Mouse (Mus musculus) liver, embryonic 14.5 days (tissue): ENCODE results near the gene Asb17. TPM values are rescaled to one million over a fixed set of nuclear protein-coding genes. Genes with fewer than 3 reads are reported as not detected.
"Not testable (repeated sequence)": the region's sequence is repeated elsewhere in the genome, so short reads cannot be mapped to it uniquely, and the experiment has no call there.

Source experiments
- ATAC-seq: fragments of 200-750 bp; cut with Nextera tagmentation; 2 replicates; pipeline ENCODE4 v1.8.0; 2017; ENCODE audit warnings: moderate number of reproducible peaks, mild to moderate bottlenecking, moderate library complexity; ENCODE audit not compliant: insufficient read depth
- DNase-seq, 3 experiments: peaks; one replicate each; pipeline ENCODE4 v3.0.0-alpha.2; 2012 to 2013; ENCODE audit warnings: low read depth in 3 of 3, low spot score in 3 of 3
- H3K27ac ChIP-seq: fragments of 300-500 bp; sonication (generic); 2 replicates; pipeline ENCODE4 v1.5.1; 2014; ENCODE audit warnings: moderate library complexity, mild to moderate bottlenecking, control low read depth, inconsistent platforms
- H3K27me3 ChIP-seq: fragments of 300-500 bp; sonication (generic); 2 replicates; pipeline ENCODE4 v1.6.1; 2014; ENCODE audit warnings: mild to moderate bottlenecking, low read length, moderate library complexity; ENCODE audit not compliant: control insufficient read depth, insufficient read depth
- H3K36me3 ChIP-seq: fragments of 300-500 bp; sonication (generic); replicated peaks from 2 replicates; pipeline ENCODE4 v1.6.1; 2014; ENCODE audit warnings: low read depth; ENCODE audit not compliant: control insufficient read depth, insufficient read depth
- H3K4me1 ChIP-seq, 2 experiments: fragments of 200-500 bp in 1 of 2; fragments of 300-500 bp in 1 of 2; sonication (generic) in 1 of 2; replicated peaks; 2 replicates each; pipeline ENCODE4 v1.6.1; 2012 to 2014; ENCODE audit warnings: antibody characterized with exemption in 1 of 2, inconsistent platforms in 1 of 2, low read length in 1 of 2; ENCODE audit not compliant: control insufficient read depth in 2 of 2, insufficient read depth in 2 of 2
- H3K4me2 ChIP-seq: fragments of 300-500 bp; sonication (generic); 2 replicates; pipeline ENCODE4 v1.6.1; 2014; ENCODE audit warnings: low read depth, mild to moderate bottlenecking, control low read depth, moderate library complexity
- H3K4me3 ChIP-seq, 2 experiments: fragments of 200-500 bp in 1 of 2; fragments of 300-500 bp in 1 of 2; sonication (generic) in 1 of 2; 2 replicates each; pipeline ENCODE4 v1.5.1; 2012 to 2014; ENCODE audit warnings: low read depth in 2 of 2, low read length in 2 of 2, mild to moderate bottlenecking in 2 of 2, control low read depth in 1 of 2, inconsistent platforms in 1 of 2, moderate library complexity in 1 of 2; ENCODE audit not compliant: insufficient read depth in 1 of 2
- H3K9ac ChIP-seq: fragments of 300-500 bp; sonication (generic); replicated peaks from 2 replicates; pipeline ENCODE4 v1.6.1; 2014; ENCODE audit warnings: mild to moderate bottlenecking, control low read depth, moderate library complexity
- H3K9me3 ChIP-seq: fragments of 300-500 bp; sonication (generic); 2 replicates; pipeline ENCODE4 v1.6.1; 2016; ENCODE audit warnings: low read length, mixed read lengths; ENCODE audit not compliant: control insufficient read depth
- CTCF ChIP-seq: IDR thresholded peaks from 2 replicates; pipeline ENCODE4 v1.5.1; 2016; ENCODE audit warnings: antibody characterized with exemption, low read depth, control low read depth
- EP300 ChIP-seq: IDR thresholded peaks from 2 replicates; pipeline ENCODE4 v1.6.1; 2016; ENCODE audit warnings: antibody characterized with exemption, low read depth
- WGBS: fragments of 180-500 bp; shearing (Covaris S2); extraction: QIAGEN DNeasy Blood & Tissue Kit; methylation state at CpG from one replicate; pipeline ENCODE4 v1.1.7; 2014; ENCODE audit not compliant: insufficient replicate concordance; 5-methylcytosine and 5-hydroxymethylcytosine counted together
- polyA plus RNA-seq, 2 experiments: library from polyadenylated mRNA; depleted of rRNA in 1 of 2; stranded (reverse) in 1 of 2; unstranded in 1 of 2; fragments of >200 nt; fragmentation: Nextera tagmentation in 1 of 2; extraction: Ambion mirVana in 1 of 2; gene quantifications; 2 replicates each; pipeline versions ENCODE4 v1.2.1 to v1.2.3; 2012 to 2014

Asb17 gene
- polyA plus RNA-seq, 2 experiments: 1.4 to 3.9 TPM

DNA sequence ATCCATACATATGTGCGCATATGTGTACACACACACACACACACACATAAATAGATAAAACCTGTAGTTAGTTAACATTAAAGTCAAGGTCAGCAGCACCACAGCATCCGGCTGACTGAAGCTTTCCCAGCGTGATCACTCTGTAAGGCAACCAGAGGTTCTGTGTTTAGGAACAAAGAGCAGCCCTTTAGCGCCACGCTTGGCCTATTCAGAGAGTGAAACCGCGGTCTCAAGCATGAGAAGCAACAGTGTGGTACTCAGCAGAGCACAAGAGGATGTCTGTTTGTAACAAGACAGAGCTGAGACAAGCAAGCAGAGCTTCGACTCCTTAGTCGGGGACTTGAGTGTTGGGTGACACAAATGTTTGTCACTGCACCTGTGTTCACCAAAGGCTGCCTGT, 24.6 kb upstream of the Asb17 start:
- H3K9ac ChIP-seq: no peak overlapping the region
- H3K27ac ChIP-seq: no peak overlapping the region; the same call in 1 of the 2 replicates
- H3K4me2 ChIP-seq: no peak overlapping the region
- H3K36me3 ChIP-seq: no peaks in the 10 kb centered on the region
- TF ChIP-seq EP300: no peak
- no peak for TF ChIP-seq CTCF
- 84% methylated on average over 9 of the region's 9 CpGs for WGBS
- H3K4me3 ChIP-seq: no peak overlapping the region
- no peaks in the 10 kb centered on the region for H3K9me3 ChIP-seq
- peaks cover 2 to 6% of the 10 kb centered on the region in 2 experiments; a peak in 1 of 4 replicates for H3K4me1 ChIP-seq
- DNase-seq (no peak), ATAC-seq (no peak)
- H3K27me3 ChIP-seq: no peaks in the 10 kb centered on the region

- no peak overlapping the region for H3K27ac ChIP-seq
- no peak for TF ChIP-seq EP300
- TF ChIP-seq CTCF: no peak
- DNase-seq (no peak), ATAC-seq (no peak)
- no peaks in the 10 kb centered on the region for H3K9me3 ChIP-seq
- H3K27me3 ChIP-seq: no peaks in the 10 kb centered on the region
- no peak overlapping the region for H3K4me3 ChIP-seq
- no peak overlapping the region for H3K4me2 ChIP-seq
- 75% methylated on average over 11 of the region's 11 CpGs for WGBS
- H3K36me3 ChIP-seq: no peaks in the 10 kb centered on the region
- peaks cover 2% of the 10 kb centered on the region in 2 experiments; a peak in 3 of 4 replicates for H3K4me1 ChIP-seq
- H3K9ac ChIP-seq: no peak overlapping the region
Measured at GRCm38 (mm10) chr3:153823671-153824515, 20.1 kb upstream of the Asb17 start.

GRCm38 (mm10) chr3:153825197-153825596, 18.8 kb upstream of the Asb17 start:
- DNase-seq: no peak
- Histone ChIP-seq H3K36me3 (no peaks in the 10 kb centered on the region), H3K9me3 (no peaks in the 10 kb centered on the region), H3K4me2 (no peak overlapping the region), H3K27me3 (no peaks in the 10 kb centered on the region), H3K4me3 (no peak overlapping the region), H3K4me1 (peaks cover 7 to 8% of the 10 kb centered on the region in 2 experiments), H3K27ac (no peak overlapping the region), H3K9ac (no peak overlapping the region)
- no peak for TF ChIP-seq EP300
- no peak for TF ChIP-seq CTCF
- 67% methylated on average over 10 of the region's 10 CpGs for WGBS
- ATAC-seq: no peak

DNA sequence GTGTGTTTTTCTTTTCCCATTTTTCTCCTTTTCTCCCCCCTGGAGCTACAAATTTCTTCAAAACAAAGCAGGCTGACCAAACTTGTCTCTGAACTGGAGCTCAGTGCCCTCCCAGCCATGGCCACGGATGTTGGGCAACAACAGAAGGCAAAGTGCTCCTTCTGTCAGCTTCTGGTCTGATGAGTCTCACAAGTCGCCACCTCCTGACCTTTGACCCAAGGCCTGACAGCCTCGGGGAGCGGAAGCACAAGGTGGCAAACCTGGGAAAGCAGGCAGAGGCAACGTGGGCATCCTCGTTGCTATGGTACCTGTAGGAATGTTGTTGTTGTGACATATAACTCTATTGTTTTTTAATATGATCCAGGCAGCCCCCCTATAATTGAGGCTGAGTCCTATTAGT, 17.4 kb upstream of the Asb17 start:
- no peak for DNase-seq
- no peak for ATAC-seq
- Histone ChIP-seq H3K4me3 (no peak overlapping the region), H3K9me3 (no peaks in the 10 kb centered on the region), H3K27me3 (no peaks in the 10 kb centered on the region), H3K9ac (no peak overlapping the region), H3K36me3 (no peaks in the 10 kb centered on the region), H3K4me1 (peaks cover 16 to 19% of the 10 kb centered on the region in 2 experiments), H3K27ac (no peak overlapping the region), H3K4me2 (no peak overlapping the region)
- 54% methylated on average over 6 of the region's 6 CpGs for whole genome bisulfite sequencing
- no peak for TF ChIP-seq CTCF
- TF ChIP-seq EP300: no peak

GRCm38 (mm10) chr3:153829788-153830187, 14.2 kb upstream of the Asb17 start:
- not testable (repeated sequence) for H3K4me3 ChIP-seq, H3K9me3 ChIP-seq, H3K9ac ChIP-seq, DNase-seq, H3K27me3 ChIP-seq, H3K36me3 ChIP-seq, H3K4me2 ChIP-seq, ATAC-seq
- H3K4me1 ChIP-seq: peaks cover 27 to 43% of the 10 kb centered on the region in 2 experiments
- WGBS: 38% methylated on average over 3 of the region's 3 CpGs
- TF ChIP-seq EP300: peak; percentile 44
- H3K27ac ChIP-seq: 0 out of 2 replicates have a peak overlapping the region, but pooled peaks have one; percentile 25
